21 mouse cellular contexts compared by ENCODE assay signal in the genomic region with DNA sequence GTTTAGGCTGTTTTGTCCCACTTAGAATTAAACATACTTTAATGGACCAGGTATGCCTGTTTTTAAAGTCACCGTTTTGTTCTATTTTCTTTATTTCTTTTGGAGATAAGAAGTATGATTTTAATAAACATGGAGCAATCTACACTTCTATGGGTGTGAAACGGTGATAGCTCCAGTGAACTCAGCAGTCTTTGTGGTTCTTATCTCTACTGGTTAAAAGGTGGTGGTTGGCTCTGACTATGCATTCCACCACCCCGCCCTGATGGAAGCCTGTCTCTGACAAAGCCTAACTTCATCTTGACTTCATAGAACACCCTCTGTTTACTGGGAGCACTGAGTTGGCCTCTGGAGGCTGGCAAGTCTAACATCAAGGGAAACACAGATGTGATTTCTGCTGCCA.
"Had no signal": no experiment of that assay in that cellular context is flagged by ENCODE, and none has a peak within 500 bp of the region (broad histone marks: within the 10 kb centered on the region; RNA-seq: fewer than 3 reads in every experiment).

No protein-coding gene starts in this region.

- H3K27ac ChIP-seq: kidney, postnatal 0 days; limb, embryonic 12.5 days; limb, embryonic 15.5 days; midbrain, embryonic 10.5 days; midbrain, embryonic 13.5 days; neural tube, embryonic 13.5 days; stomach, embryonic 15.5 days had no signal

- H3K27me3 ChIP-seq: limb, embryonic 12.5 days; limb, embryonic 15.5 days; midbrain, embryonic 13.5 days; neural tube, embryonic 13.5 days; stomach, embryonic 15.5 days had no signal

- DNase-seq: kidney, adult 2 months; kidney, postnatal 25 days; layer of hippocampus, postnatal 36 days; left cerebral cortex, postnatal 4 days; lung, adult 2 months; lung, postnatal 14 days; lung, postnatal 4 days; retina, postnatal 1 day; right cerebral cortex, postnatal 25 days; spleen, adult 18-20 months; thymus, postnatal 36 days had no signal

- H3K4me1 ChIP-seq: limb, embryonic 12.5 days; limb, embryonic 15.5 days; midbrain, embryonic 10.5 days; midbrain, embryonic 13.5 days; neural tube, embryonic 13.5 days; stomach, embryonic 15.5 days had no signal

- H3K9ac ChIP-seq: limb, embryonic 12.5 days; limb, embryonic 15.5 days; midbrain, embryonic 13.5 days; neural tube, embryonic 13.5 days; stomach, embryonic 15.5 days had no signal

- H3K4me3 ChIP-seq: limb, embryonic 12.5 days; limb, embryonic 15.5 days; midbrain, embryonic 10.5 days; midbrain, embryonic 13.5 days; myocyte; neural tube, embryonic 13.5 days; stomach, embryonic 15.5 days had no signal

- ATAC-seq: intestine, postnatal 0 days; midbrain, embryonic 13.5 days; midbrain, embryonic 16.5 days had no signal

- H3K4me2 ChIP-seq: limb, embryonic 12.5 days; limb, embryonic 15.5 days; midbrain, embryonic 13.5 days; neural tube, embryonic 13.5 days; stomach, embryonic 15.5 days had no signal

- H3K36me3 ChIP-seq: limb, embryonic 12.5 days; limb, embryonic 15.5 days; midbrain, embryonic 10.5 days; midbrain, embryonic 13.5 days; neural tube, embryonic 13.5 days; stomach, embryonic 15.5 days had no signal

- H3K9me3 ChIP-seq: limb, embryonic 12.5 days; limb, embryonic 15.5 days; midbrain, embryonic 10.5 days; midbrain, embryonic 13.5 days; neural tube, embryonic 13.5 days; stomach, embryonic 15.5 days had no signal
